Mouse (Mus musculus): Measurements from ENCODE around the gene Vmn1r121.
"Not testable (repeated sequence)": the region's sequence is repeated elsewhere in the genome, so short reads cannot be mapped to it uniquely, and the experiment has no call there.

Vmn1r121 gene

DNA sequence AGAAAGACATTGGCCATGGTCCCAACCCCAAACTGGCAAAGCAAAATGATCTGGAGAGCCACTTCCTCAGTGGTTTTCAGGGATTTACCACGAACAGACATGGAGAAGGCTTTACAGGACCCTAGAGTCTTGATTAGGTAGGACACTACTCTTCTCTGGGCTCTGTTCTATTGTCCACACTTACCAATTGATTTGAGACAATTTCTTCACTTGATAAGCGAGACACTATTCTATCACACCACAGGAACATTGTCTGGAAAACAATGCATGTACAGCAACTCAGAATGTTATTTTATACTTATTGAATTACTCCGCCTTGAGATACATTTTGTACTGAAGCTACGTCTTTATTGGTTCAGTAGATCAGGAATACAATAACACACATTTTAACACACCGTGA is at the start of gene Vmn1r121:
Vmn1r121 (minus strand) TSS at position 101 of the 400 bp plus-strand sequence.
- not testable (repeated sequence) for DNase-seq

DNA sequence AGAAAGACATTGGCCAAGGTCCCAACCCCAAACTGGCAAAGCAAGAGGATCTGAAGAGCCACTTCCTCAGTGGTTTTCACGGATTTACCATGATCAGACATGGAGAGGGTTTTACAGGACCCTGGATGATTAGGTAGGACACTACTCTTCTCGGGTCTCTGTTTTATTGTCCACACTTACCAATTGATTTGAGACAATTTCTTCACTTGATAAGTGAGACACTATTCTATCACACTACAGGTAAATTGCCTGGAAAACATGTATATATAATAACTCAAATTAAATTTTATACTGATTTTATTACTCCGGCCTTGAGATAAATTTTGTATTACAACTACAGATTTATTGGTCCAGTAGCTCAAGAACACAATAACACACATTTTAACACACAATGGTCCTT is 35.7 kb upstream of the Vmn1r121 start, which contains the start of gene Vmn1r122:
Vmn1r122 (minus strand) TSS at position 101 of the 400 bp plus-strand sequence.
- not testable (repeated sequence) for DNase-seq

GRCm38 (mm10) chr7:21053684-21054083 is 44.6 kb downstream of the Vmn1r121 start, which contains the start of gene Vmn1r120:
Gene Vmn1r120, minus strand, starts transcription at chr7:21053784.
- DNase-seq, result not testable (repeated sequence)
